Mouse (Mus musculus): ENCODE measurements around the gene Rab11b.

DNA sequence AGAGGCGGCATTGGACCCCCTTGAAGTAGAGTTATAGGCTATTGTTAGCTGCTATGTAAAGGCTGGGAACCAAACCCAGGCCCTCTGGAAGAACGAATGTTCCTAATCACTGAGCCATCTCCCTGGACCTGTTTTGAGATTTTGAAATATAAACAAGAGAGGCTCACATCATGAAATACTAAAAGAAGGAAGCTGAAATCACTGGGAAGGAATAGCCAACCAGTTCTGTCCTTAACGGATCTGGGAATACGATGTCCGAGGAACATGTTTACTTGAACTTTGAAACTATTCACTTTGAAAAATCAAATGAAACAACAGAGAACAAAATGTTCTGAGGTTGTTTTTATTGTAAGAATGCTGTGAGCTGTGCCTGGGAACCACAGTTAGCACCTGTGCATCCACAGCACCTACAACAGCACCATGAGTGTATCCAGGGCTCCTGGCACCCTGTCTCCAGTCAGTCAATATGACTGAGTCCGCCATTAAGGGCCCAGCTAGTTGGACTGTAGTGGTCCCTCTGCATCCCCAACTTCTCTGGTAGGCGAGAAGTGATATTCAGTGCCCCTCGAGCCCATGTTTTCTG lies 14.3 kb upstream of the Rab11b start:
- TF ChIP-seq CTCF (IDR thresholded peaks at IDR 0.05; ENCODE audit: borderline replicate concordance, extremely low read depth, insufficient read depth, insufficient read length) (no peak), POLR2A (IDR thresholded peaks at IDR 0.05; ENCODE audit: borderline replicate concordance, extremely low read depth, insufficient read depth, insufficient read length, poor library complexity, severe bottlenecking) (no peak)
